In the genomic region with DNA sequence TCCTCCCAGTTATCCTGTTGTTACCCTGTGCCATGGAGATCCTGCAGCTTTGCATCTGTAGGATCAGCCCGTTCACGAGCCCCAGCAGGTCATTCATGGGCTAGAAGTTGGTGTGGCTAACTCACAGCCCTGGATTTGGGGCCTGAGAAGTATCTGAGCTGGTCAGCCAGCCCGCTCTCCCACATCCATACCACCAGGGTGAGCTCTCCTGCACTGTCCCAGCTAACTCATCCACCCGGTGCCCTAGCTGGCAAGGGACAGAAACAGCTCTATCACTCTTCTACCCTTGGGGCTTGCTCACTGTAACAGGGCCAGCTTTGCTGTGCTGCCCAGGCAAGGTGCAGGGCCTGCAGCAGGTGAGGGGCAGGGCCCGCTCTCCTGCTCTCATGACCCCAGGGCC, we compare ENCODE assay signal across 17 mouse cellular contexts.
DNase-seq lines count a peak whose midpoint lies in the region; ATAC-seq and TF ChIP-seq lines count a peak whose summit lies in the region.
"Had no signal": no experiment of that assay in that cellular context is flagged by ENCODE, and none has a peak within 500 bp of the region (broad histone marks: within the 10 kb centered on the region; RNA-seq: fewer than 3 reads in every experiment).

No protein-coding gene starts in this region.

- 76% methylated on average over 5 of the region's 5 CpGs for WGBS in kidney, adult 2 months
- 66% methylated on average over 5 of the region's 5 CpGs for WGBS in midbrain, postnatal 0 days
- WGBS in midbrain, embryonic 14.5 days, result 61% methylated on average over 5 of the region's 5 CpGs

- H3K4me3 ChIP-seq in kidney, adult 2 months (ENCODE audit: insufficient read depth, low read depth, low read length), result no peak overlapping the region
- H3K4me3 ChIP-seq in midbrain, postnatal 0 days (ENCODE audit: low read depth, low read length), result no peak overlapping the region
- H3K4me3 ChIP-seq in midbrain, embryonic 14.5 days (replicated peaks; ENCODE audit: low read depth, low read length), result no peak overlapping the region
- no peak overlapping the region for H3K4me3 ChIP-seq in left cerebral cortex, adult 2 months
- H3K4me3 ChIP-seq: limb, embryonic 12.5 days; midbrain, embryonic 10.5 days; neural tube, embryonic 15.5 days had no signal

- ATAC-seq in midbrain, postnatal 0 days (ENCODE audit: low FRiP score), result no peak
- no peak; the same call in 1 of the 2 replicates for ATAC-seq in midbrain, embryonic 14.5 days (ENCODE audit: low FRiP score, low TSS enrichment)

- intact Hi-C loops in left cerebral cortex, adult 2 months (cut with DNase I), result no loop called here
- intact Hi-C loops in gastrocnemius, postnatal 14 days (cut with DNase I; ENCODE audit: low total_unique reads), result no loop called here

- H3K9ac ChIP-seq in midbrain, postnatal 0 days (replicated peaks; ENCODE audit: low read length, poor library complexity, severe bottlenecking), result no peak overlapping the region
- no peak overlapping the region for H3K9ac ChIP-seq in midbrain, embryonic 14.5 days (replicated peaks; ENCODE audit: low read length)
- H3K9ac ChIP-seq: hindbrain, embryonic 14.5 days; limb, embryonic 12.5 days; neural tube, embryonic 15.5 days had no signal

- H3K9me3 ChIP-seq in midbrain, postnatal 0 days (ENCODE audit: low read length), result no peaks in the 10 kb centered on the region
- H3K9me3 ChIP-seq in midbrain, embryonic 14.5 days (ENCODE audit: control insufficient read depth, low read length), result no peaks in the 10 kb centered on the region
- H3K9me3 ChIP-seq: limb, embryonic 12.5 days; midbrain, embryonic 10.5 days; neural tube, embryonic 15.5 days had no signal

- H3K27ac ChIP-seq in kidney, adult 2 months (ENCODE audit: insufficient read depth, low read depth, low read length), result no peak overlapping the region
- H3K27ac ChIP-seq in midbrain, postnatal 0 days (ENCODE audit: low read depth, low read length), result no peak overlapping the region
- H3K27ac ChIP-seq in midbrain, embryonic 14.5 days (replicated peaks; ENCODE audit: low read depth, low read length), result no peak overlapping the region
- no peak overlapping the region for H3K27ac ChIP-seq in left cerebral cortex, adult 2 months
- H3K27ac ChIP-seq: hindbrain, embryonic 14.5 days; limb, embryonic 12.5 days; neural tube, embryonic 15.5 days had no signal

- no peaks in the 10 kb centered on the region for H3K27me3 ChIP-seq in kidney, adult 2 months (replicated peaks; ENCODE audit: control insufficient read depth, insufficient read depth, low read length)
- H3K27me3 ChIP-seq in midbrain, postnatal 0 days (ENCODE audit: insufficient read depth, low read length), result no peaks in the 10 kb centered on the region
- H3K27me3 ChIP-seq in midbrain, embryonic 14.5 days (ENCODE audit: control insufficient read depth, insufficient read depth, low read length), result no peaks in the 10 kb centered on the region
- H3K27me3 ChIP-seq: limb, embryonic 12.5 days; neural tube, embryonic 15.5 days had no signal

- no peak for DNase-seq in kidney, adult 2 months
- DNase-seq in kidney, postnatal 36 days, result no peak
- no peak for DNase-seq in midbrain, postnatal 0 days (ENCODE audit: low spot score)
- DNase-seq in midbrain, embryonic 14.5 days, result no peak
- DNase-seq in brain, embryonic 14.5 days (ENCODE audit: low read depth), result no peak
- no peak for DNase-seq in left cerebral cortex, adult 2 months (ENCODE audit: extremely low spot score in 1 of 2, low spot score in 2 of 2)
- DNase-seq in cerebellum, adult 9-10 months, result no peak
- no peak for DNase-seq in gastrocnemius, postnatal 14 days
- DNase-seq: cerebellum, adult 2 months; gastrocnemius, postnatal 36 days; kidney, adult 9 months; right cerebral cortex, postnatal 4 days; thymus, adult 2 months had no signal

- no peak for TF ChIP-seq POLR2A in kidney, adult 2 months (IDR thresholded peaks at IDR 0.05; ENCODE audit: low read depth, low read length)
- TF ChIP-seq POLR2A in brain, embryonic 14.5 days (IDR thresholded peaks at IDR 0.05; ENCODE audit: borderline replicate concordance, extremely low read depth, insufficient read depth, insufficient read length, poor library complexity, severe bottlenecking), result no peak

- H3K36me3 ChIP-seq in kidney, adult 2 months (ENCODE audit: control insufficient read depth, insufficient read depth, low read length), result no peaks in the 10 kb centered on the region
- H3K36me3 ChIP-seq in midbrain, postnatal 0 days (ENCODE audit: insufficient read depth, low read length), result no peaks in the 10 kb centered on the region
- no peaks in the 10 kb centered on the region for H3K36me3 ChIP-seq in midbrain, embryonic 14.5 days (ENCODE audit: control insufficient read depth, insufficient read depth, low read length)
- H3K36me3 ChIP-seq: limb, embryonic 12.5 days; midbrain, embryonic 10.5 days; neural tube, embryonic 15.5 days had no signal

- H3K4me2 ChIP-seq in midbrain, postnatal 0 days (ENCODE audit: low read depth, low read length, poor library complexity, severe bottlenecking), result no peak overlapping the region
- H3K4me2 ChIP-seq in midbrain, embryonic 14.5 days (ENCODE audit: low read length), result no peak overlapping the region
- H3K4me2 ChIP-seq: hindbrain, embryonic 14.5 days; limb, embryonic 12.5 days; neural tube, embryonic 15.5 days had no signal

- no peaks in the 10 kb centered on the region for H3K4me1 ChIP-seq in kidney, adult 2 months (ENCODE audit: control insufficient read depth, insufficient read depth, low read length)
- no peaks in the 10 kb centered on the region for H3K4me1 ChIP-seq in midbrain, postnatal 0 days (ENCODE audit: insufficient read depth, low read length)
- no peaks in the 10 kb centered on the region for H3K4me1 ChIP-seq in midbrain, embryonic 14.5 days (ENCODE audit: control insufficient read depth, insufficient read depth, low read length)

- TF ChIP-seq CTCF in kidney, adult 2 months (conservative IDR thresholded peaks at IDR 0.05; ENCODE audit: insufficient read depth, insufficient read length, low read depth, low read length), result peak; percentile 22; the same call in 1 of the 2 replicates
- peak; percentile 28; the same call in 1 of the 2 replicates for TF ChIP-seq CTCF in midbrain, postnatal 0 days (IDR thresholded peaks at IDR 0.05)
- TF ChIP-seq CTCF in brain, embryonic 14.5 days (IDR thresholded peaks at IDR 0.05; ENCODE audit: borderline replicate concordance, extremely low read depth, insufficient read depth, insufficient read length), result peak; percentile 15; the same call in 1 of the 2 replicates
- no peak for TF ChIP-seq CTCF in left cerebral cortex, adult 2 months (IDR thresholded peaks at IDR 0.05)
